Mouse (Mus musculus) limb, embryonic 13.5 days (tissue): Measurements from ENCODE around the gene Tbx3. TPM values are rescaled to one million over a fixed set of nuclear protein-coding genes. Genes with fewer than 3 reads are reported as not detected.

Experiments used
- ATAC-seq: fragments of 200-750 bp; cut with Nextera tagmentation; 2 replicates; pipeline ENCODE4 v1.8.0; 2017; ENCODE audit warnings: low read depth, moderate number of reproducible peaks, moderate TSS enrichment; ENCODE audit not compliant: low FRiP score
- H3K27ac ChIP-seq: fragments of 300-500 bp; sonication (generic); 2 replicates; pipeline ENCODE4 v1.5.1; 2015; ENCODE audit warnings: inconsistent platforms, mild to moderate bottlenecking, moderate library complexity
- H3K27me3 ChIP-seq: fragments of 300-500 bp; sonication (generic); 2 replicates; pipeline ENCODE4 v1.6.1; 2015; ENCODE audit warnings: mild to moderate bottlenecking, inconsistent platforms
- H3K36me3 ChIP-seq: fragments of 300-500 bp; sonication (generic); 2 replicates; pipeline ENCODE4 v1.6.1; 2015; ENCODE audit warnings: inconsistent platforms, mild to moderate bottlenecking, moderate library complexity
- H3K4me1 ChIP-seq: fragments of 300-500 bp; sonication (generic); 2 replicates; pipeline ENCODE4 v1.6.1; 2015; ENCODE audit warnings: inconsistent platforms
- H3K4me2 ChIP-seq: fragments of 300-500 bp; sonication (generic); replicated peaks from 2 replicates; pipeline ENCODE4 v1.6.1; 2015; ENCODE audit warnings: inconsistent platforms, mild to moderate bottlenecking, moderate library complexity
- H3K4me3 ChIP-seq: fragments of 300-500 bp; sonication (generic); 2 replicates; pipeline ENCODE4 v1.5.1; 2015; ENCODE audit warnings: moderate library complexity, mild to moderate bottlenecking, inconsistent platforms
- H3K9ac ChIP-seq: fragments of 300-500 bp; sonication (generic); 2 replicates; pipeline ENCODE4 v1.6.1; 2015; ENCODE audit warnings: mild to moderate bottlenecking, inconsistent platforms
- H3K9me3 ChIP-seq: fragments of 300-500 bp; sonication (generic); 2 replicates; pipeline ENCODE4 v1.6.1; 2016; ENCODE audit warnings: inconsistent platforms
- WGBS: fragments of 180-500 bp; shearing (Covaris S2); methylation state at CpG from one replicate; pipeline ENCODE4 v1.1.7; 2015; 5-methylcytosine and 5-hydroxymethylcytosine counted together
- polyA plus RNA-seq: library from polyadenylated mRNA; unstranded; fragments of >200 nt; fragmentation: Nextera tagmentation; extraction: Ambion mirVana; gene quantifications from 2 replicates; pipeline ENCODE4 v1.2.1, GENCODE M21; 2015

Tbx3 gene
- polyA plus RNA-seq, 1 experiment from 2014 or later, result 43.9 TPM

GRCm38 (mm10) chr5:119683861-119684260 is 13.4 kb downstream of the Tbx3 start:
- Histone ChIP-seq H3K27me3 (peaks cover 93% of the 10 kb centered on the region), H3K36me3 (peaks cover 10% of the 10 kb centered on the region), H3K4me2 (no peak overlapping the region), H3K9ac (0 out of 2 replicates have a peak overlapping the region, but pooled peaks have one; percentile 48), H3K9me3 (no peaks in the 10 kb centered on the region), H3K4me3 (no peak overlapping the region), H3K4me1 (peaks cover 55% of the 10 kb centered on the region), H3K27ac (no peak overlapping the region)
- no peak for ATAC-seq
- WGBS, result 37% methylated on average over 5 of the region's 5 CpGs

GRCm38 (mm10) chr5:119684701-119685391 is 14.4 kb downstream of the Tbx3 start:
- peak overlapping the region; percentile 52; the same call in 1 of the 2 replicates for H3K27ac ChIP-seq
- peaks cover 94% of the 10 kb centered on the region for H3K27me3 ChIP-seq
- no peaks in the 10 kb centered on the region for H3K9me3 ChIP-seq
- H3K9ac ChIP-seq, result no peak overlapping the region
- peaks cover 10% of the 10 kb centered on the region for H3K36me3 ChIP-seq
- no peak overlapping the region for H3K4me3 ChIP-seq
- H3K4me1 ChIP-seq, result peaks cover 63% of the 10 kb centered on the region
- peak overlapping the region; percentile 60; the same call in 1 of the 2 replicates for H3K4me2 ChIP-seq
- WGBS, result 9% methylated on average over 15 of the region's 15 CpGs
- ATAC-seq, result no peak

- H3K9me3 ChIP-seq, result no peaks in the 10 kb centered on the region
- ATAC-seq, result no peak; the same call in 1 of the 2 replicates
- peaks cover 60% of the 10 kb centered on the region for H3K4me1 ChIP-seq
- 2% methylated on average over 22 of the region's 22 CpGs for WGBS
- peak overlapping the region; percentile 33 for H3K4me3 ChIP-seq
- peaks cover 94% of the 10 kb centered on the region for H3K27me3 ChIP-seq
- H3K36me3 ChIP-seq, result peaks cover 7% of the 10 kb centered on the region
- peak overlapping the region; percentile 32 for H3K9ac ChIP-seq
- H3K27ac ChIP-seq, result peak overlapping the region; percentile 52; the same call in 1 of the 2 replicates
- peak overlapping the region; percentile 60 for H3K4me2 ChIP-seq
Measured at GRCm38 (mm10) chr5:119685446-119686198, 15.2 kb downstream of the Tbx3 start.

GRCm38 (mm10) chr5:119686199-119686964 is 15.9 kb downstream of the Tbx3 start:
- H3K4me3 ChIP-seq, result peak overlapping the region; percentile 33
- WGBS, result under 1% methylated on average over 30 of the region's 30 CpGs
- peaks cover 60% of the 10 kb centered on the region for H3K4me1 ChIP-seq
- H3K9ac ChIP-seq, result peak overlapping the region; percentile 32
- ATAC-seq, result 0 out of 2 replicates have a peak, but pooled peaks have one; percentile 34
- H3K27me3 ChIP-seq, result peaks cover 93% of the 10 kb centered on the region
- no peaks in the 10 kb centered on the region; the same call in 1 of the 2 replicates for H3K36me3 ChIP-seq
- no peak overlapping the region for H3K27ac ChIP-seq
- H3K9me3 ChIP-seq, result no peaks in the 10 kb centered on the region
- peak overlapping the region; percentile 60 for H3K4me2 ChIP-seq

- peaks cover 91% of the 10 kb centered on the region for H3K27me3 ChIP-seq
- H3K27ac ChIP-seq, result no peak overlapping the region
- WGBS, result 2% methylated on average over 36 of the region's 36 CpGs
- H3K9me3 ChIP-seq, result no peaks in the 10 kb centered on the region
- H3K9ac ChIP-seq, result peak overlapping the region; percentile 27; the same call in 1 of the 2 replicates
- no peaks in the 10 kb centered on the region; the same call in 1 of the 2 replicates for H3K36me3 ChIP-seq
- peak overlapping the region; percentile 60 for H3K4me2 ChIP-seq
- 0 out of 2 replicates have a peak, but pooled peaks have one; percentile 8 for ATAC-seq
- H3K4me3 ChIP-seq, result peak overlapping the region; percentile 14; the same call in 1 of the 2 replicates
- peaks cover 55% of the 10 kb centered on the region for H3K4me1 ChIP-seq
Measured at GRCm38 (mm10) chr5:119687005-119687855, 16.8 kb downstream of the Tbx3 start.

- Histone ChIP-seq H3K9me3 (no peaks in the 10 kb centered on the region), H3K9ac (no peak overlapping the region), H3K27me3 (peaks cover 91% of the 10 kb centered on the region), H3K4me2 (peak overlapping the region; percentile 60), H3K4me3 (no peak overlapping the region), H3K27ac (no peak overlapping the region), H3K4me1 (peaks cover 49% of the 10 kb centered on the region), H3K36me3 (no peaks in the 10 kb centered on the region; the same call in 1 of the 2 replicates)
- WGBS, result 10% methylated on average over 22 of the region's 22 CpGs
- no peak for ATAC-seq
Measured at GRCm38 (mm10) chr5:119687856-119688206, 17.4 kb downstream of the Tbx3 start.

GRCm38 (mm10) chr5:119688306-119688705 is 17.8 kb downstream of the Tbx3 start:
- ATAC-seq, result no peak
- Histone ChIP-seq H3K4me2 (no peak overlapping the region), H3K4me1 (peaks cover 45% of the 10 kb centered on the region), H3K9ac (no peak overlapping the region), H3K36me3 (no peaks in the 10 kb centered on the region), H3K9me3 (no peaks in the 10 kb centered on the region), H3K4me3 (no peak overlapping the region), H3K27me3 (peaks cover 91% of the 10 kb centered on the region), H3K27ac (no peak overlapping the region)
- 31% methylated on average over 3 of the region's 3 CpGs for WGBS

- H3K27ac ChIP-seq, result no peak overlapping the region
- WGBS, result 14% methylated on average over 8 of the region's 8 CpGs
- no peak overlapping the region for H3K4me2 ChIP-seq
- no peak overlapping the region for H3K4me3 ChIP-seq
- peaks cover 89% of the 10 kb centered on the region for H3K27me3 ChIP-seq
- no peak for ATAC-seq
- H3K4me1 ChIP-seq, result peaks cover 45% of the 10 kb centered on the region
- no peak overlapping the region for H3K9ac ChIP-seq
- H3K9me3 ChIP-seq, result no peaks in the 10 kb centered on the region
- no peaks in the 10 kb centered on the region for H3K36me3 ChIP-seq
Measured at GRCm38 (mm10) chr5:119688914-119689420, 18.5 kb downstream of the Tbx3 start.

- no peak for ATAC-seq
- Histone ChIP-seq H3K4me1 (peaks cover 45% of the 10 kb centered on the region), H3K27me3 (peaks cover 88% of the 10 kb centered on the region)
Measured at GRCm38 (mm10) chr5:119689501-119689900, 19.0 kb downstream of the Tbx3 start.

GRCm38 (mm10) chr5:119691075-119691474 is 20.6 kb downstream of the Tbx3 start:
- Histone ChIP-seq H3K4me2 (peak overlapping the region; percentile 39), H3K27me3 (peaks cover 89% of the 10 kb centered on the region)
- ATAC-seq, result no peak

More at GRCm38 (mm10) chr5:119689501-119689900, 19.0 kb downstream of the Tbx3 start:
- Histone ChIP-seq H3K27ac (no peak overlapping the region), H3K36me3 (no peaks in the 10 kb centered on the region), H3K9ac (no peak overlapping the region), H3K9me3 (no peaks in the 10 kb centered on the region), H3K4me2 (no peak overlapping the region), H3K4me3 (no peak overlapping the region)
- 35% methylated on average over 3 of the region's 3 CpGs for WGBS

GRCm38 (mm10) chr5:119692425-119692824 is 22.0 kb downstream of the Tbx3 start:
- H3K36me3 ChIP-seq, result no peaks in the 10 kb centered on the region
- H3K4me2 ChIP-seq, result no peak overlapping the region
- H3K27me3 ChIP-seq, result peaks cover 80% of the 10 kb centered on the region
- H3K9me3 ChIP-seq, result no peaks in the 10 kb centered on the region
- H3K4me3 ChIP-seq, result no peak overlapping the region
- no peak overlapping the region for H3K27ac ChIP-seq
- no peak overlapping the region for H3K9ac ChIP-seq
- ATAC-seq, result no peak
- H3K4me1 ChIP-seq, result peaks cover 26% of the 10 kb centered on the region
- 41% methylated on average over 6 of the region's 6 CpGs for WGBS

More at GRCm38 (mm10) chr5:119691075-119691474, 20.6 kb downstream of the Tbx3 start:
- Histone ChIP-seq H3K4me1 (peaks cover 36% of the 10 kb centered on the region), H3K4me3 (no peak overlapping the region), H3K9me3 (no peaks in the 10 kb centered on the region), H3K27ac (no peak overlapping the region), H3K9ac (no peak overlapping the region; the same call in 1 of the 2 replicates), H3K36me3 (no peaks in the 10 kb centered on the region)
- WGBS, result 0% methylated on average over 13 of the region's 13 CpGs
